Mouse (Mus musculus) 3T3-L1 (cell line): ENCODE data around the gene Gzmn.
"Not testable (repeated sequence)": the region's sequence is repeated elsewhere in the genome, so short reads cannot be mapped to it uniquely, and the experiment has no call there.

Experiments used
- DNase-seq: peaks from one replicate; pipeline ENCODE4 v3.0.0-alpha.2; 2015; ENCODE audit warnings: low read depth, low spot score

Gzmn gene

GRCm38 (mm10) chr14:56174499-56174898 lies at the start of gene Gzmn:
Gzmn (minus strand) TSS chr14:56174599.
- no peak for DNase-seq

- no peak for DNase-seq
Observed at GRCm38 (mm10) chr14:56211317-56211716, 36.9 kb upstream of the Gzmn start, which contains the start of gene Gzmf. Gzmf (minus strand) TSS chr14:56211417.

DNA sequence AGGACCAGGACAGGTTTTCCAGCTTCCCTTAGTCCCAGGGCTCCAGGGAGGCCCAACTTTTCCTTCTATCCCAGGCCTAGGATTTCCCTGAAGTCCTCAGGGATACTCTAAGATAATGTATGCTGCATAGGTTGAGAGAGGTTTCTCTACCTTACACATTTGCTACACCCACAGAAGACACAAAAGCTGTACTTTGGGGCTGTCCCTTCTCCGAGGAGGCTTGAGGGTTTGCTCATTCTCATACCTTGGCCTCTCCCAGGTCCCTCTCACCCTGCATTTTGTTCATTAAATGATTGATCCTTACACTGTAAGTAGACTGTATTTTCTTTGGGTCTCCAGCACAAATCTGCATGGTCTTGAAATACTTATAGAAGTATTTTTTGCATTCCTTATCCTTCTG lies 31.2 kb upstream of the Gzmn start:
- no peak for DNase-seq

DNA sequence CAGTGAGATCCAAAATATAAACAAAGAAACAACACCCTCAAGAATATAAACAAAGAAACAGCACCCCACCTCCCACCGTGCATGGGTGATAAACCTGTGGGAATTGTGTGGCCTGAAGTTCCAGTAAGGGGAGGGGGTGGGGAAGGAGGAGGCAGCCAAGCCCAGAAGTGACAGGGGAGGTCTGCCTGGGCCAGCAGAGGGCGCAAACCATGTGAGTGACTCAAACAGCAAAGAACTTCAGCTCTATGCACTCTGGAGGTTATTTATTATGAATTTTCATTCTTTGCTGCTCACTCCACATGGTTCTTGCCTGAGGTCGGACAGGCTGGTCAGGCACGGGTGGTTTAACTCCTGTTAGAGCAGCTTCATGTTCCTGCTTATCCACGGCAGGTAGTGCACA lies 30.6 kb upstream of the Gzmn start:
- DNase-seq = peak; percentile 40

DNA sequence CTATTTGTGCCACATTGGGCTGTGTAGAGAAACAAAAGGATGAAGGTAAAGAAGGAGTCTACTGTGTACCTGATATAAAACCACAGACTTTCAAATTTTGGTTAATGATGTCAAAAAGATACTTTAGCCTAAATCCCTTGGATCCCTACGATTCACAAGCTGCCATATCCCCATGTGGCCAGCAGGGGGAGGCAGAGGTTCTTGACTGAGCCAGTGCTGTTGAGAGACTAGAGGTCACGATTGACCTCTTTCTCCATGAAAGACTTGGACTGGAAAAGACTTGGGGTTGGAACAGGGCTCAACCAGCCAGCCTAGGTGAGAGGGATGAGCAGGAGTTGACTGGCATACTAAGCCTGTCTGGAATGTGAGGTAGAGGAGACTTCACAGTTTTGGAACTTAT lies 29.6 kb upstream of the Gzmn start:
- DNase-seq = peak; percentile 63

GRCm38 (mm10) chr14:56186946-56187345 lies 12.5 kb upstream of the Gzmn start:
- DNase-seq = no peak

DNA sequence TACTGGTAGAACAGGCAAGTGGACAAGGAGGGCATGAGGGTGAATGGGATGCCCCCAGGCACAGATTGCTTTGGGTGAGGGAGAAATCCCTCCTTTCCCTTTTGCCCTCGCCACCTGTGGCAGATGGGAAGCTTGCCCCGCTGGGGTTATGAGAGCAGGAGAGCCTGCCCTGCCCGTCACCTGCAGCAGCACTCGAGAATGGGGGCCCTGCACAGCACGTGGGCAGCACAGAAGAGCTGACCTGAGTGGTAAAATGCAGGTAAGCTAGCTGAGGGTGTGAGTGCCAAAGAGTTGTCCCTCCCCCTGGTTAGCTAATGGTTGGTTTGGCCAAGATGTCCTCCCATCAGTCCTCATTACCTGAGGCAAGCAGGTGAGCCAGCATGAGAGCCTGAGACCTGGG lies 12.1 kb upstream of the Gzmn start:
- DNase-seq = no peak

- peak; percentile 26 for DNase-seq
Observed at GRCm38 (mm10) chr14:56177651-56178050, 3.3 kb upstream of the Gzmn start.

DNA sequence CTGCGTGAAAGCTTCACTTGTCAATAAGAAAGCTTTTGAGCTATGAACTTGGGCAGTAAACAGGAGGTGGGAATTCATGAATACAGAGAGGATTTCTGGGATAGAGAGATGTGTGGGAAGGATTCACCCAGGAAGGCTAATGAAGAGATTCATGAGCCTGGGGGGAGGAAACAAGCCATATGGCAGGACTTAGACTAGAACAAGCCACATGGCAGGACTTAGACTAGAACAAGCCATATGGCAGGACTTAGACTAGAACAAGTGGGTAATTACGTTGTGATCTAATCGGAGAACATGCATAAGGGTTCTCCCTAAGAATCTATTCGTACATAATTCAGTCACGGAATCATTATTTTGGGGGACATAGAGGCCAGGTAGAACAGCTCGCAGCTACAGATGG lies 1.0 kb downstream of the Gzmn start:
- no peak for DNase-seq

DNA sequence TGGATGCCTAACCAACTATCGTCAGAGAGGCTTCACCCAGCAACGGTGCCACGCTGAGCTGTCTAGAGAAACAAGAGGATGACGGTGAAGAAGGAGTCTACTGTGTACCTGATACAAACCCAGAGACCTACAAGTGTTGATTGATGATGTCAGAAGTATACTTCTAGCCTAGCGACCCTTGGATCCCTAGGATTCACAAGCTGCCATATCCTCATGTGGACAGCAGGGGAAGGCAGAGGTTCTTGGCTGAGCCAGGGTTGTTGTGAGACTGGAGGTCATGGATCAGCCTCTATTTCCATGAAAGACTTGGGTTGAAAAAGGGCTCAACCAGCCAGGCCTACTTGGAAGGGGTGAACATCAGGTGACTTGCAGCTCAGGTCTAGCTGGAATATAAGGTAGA lies 1.7 kb downstream of the Gzmn start:
- no peak for DNase-seq

DNA sequence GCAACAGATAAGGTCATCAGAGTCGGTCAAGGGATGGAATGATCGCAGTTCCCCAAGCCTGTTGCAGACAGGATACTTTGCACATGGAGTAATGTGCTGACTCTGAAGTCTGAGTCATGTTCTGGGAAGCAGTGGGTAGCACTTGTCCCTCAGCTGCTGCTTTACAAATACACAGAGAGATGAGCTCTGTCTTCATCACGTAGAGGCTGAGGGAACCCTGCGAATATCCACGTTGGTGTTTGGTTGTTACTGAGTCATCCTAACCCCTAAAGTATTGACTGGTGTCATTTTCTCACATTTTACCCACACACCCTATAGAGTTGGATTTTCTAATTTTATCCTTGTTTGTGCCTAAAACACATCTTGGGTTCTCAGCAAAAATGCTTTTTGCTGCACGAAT lies 6.4 kb downstream of the Gzmn start:
- no peak for DNase-seq

DNA sequence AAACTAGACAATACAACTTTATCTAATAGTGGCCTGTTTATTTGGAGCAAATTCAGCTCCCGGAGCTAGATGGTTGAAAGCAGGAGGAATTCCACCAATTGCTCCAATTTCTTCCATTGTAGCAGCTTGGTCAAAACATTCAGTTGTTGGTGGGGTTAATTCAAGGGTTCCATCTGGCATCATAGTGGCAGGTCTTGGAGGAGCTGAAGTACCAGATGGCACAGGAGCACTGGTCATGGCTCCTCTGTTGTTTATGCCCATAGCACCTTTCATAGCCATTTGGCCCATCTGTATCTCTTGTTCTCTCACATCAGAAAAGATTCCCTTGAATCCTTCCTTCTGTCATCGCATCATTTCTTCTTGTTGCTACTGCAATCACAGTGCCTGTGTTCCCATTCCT lies 12.3 kb downstream of the Gzmn start:
- DNase-seq = no peak

GRCm38 (mm10) chr14:56159479-56159878 lies 14.9 kb downstream of the Gzmn start, which contains the start of gene Gzmg:
Gzmg (minus strand) TSS chr14:56159579.
- DNase-seq = not testable (repeated sequence)

DNA sequence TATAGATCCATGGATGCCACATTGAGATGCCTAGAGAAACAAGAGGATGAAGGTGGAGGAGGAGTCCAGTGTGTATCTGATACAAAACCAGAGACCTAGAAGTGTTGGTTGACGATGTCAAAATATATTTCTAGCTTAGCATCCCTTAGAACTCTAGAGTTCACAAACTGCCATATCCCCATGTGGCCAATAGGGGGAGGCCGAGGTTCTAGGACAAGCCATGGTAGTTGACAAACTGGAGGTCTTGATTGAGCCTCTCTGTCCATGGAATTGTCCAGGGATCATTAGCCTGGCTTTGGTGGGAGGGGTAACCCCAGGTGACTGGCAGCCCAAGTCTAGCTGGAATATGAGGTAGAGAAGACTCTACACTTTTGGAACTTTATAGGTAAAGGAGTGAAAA lies 19.1 kb downstream of the Gzmn start:
- peak; percentile 2 for DNase-seq

- DNase-seq = not testable (repeated sequence)
Observed at GRCm38 (mm10) chr14:56133675-56134074, 40.7 kb downstream of the Gzmn start.

DNA sequence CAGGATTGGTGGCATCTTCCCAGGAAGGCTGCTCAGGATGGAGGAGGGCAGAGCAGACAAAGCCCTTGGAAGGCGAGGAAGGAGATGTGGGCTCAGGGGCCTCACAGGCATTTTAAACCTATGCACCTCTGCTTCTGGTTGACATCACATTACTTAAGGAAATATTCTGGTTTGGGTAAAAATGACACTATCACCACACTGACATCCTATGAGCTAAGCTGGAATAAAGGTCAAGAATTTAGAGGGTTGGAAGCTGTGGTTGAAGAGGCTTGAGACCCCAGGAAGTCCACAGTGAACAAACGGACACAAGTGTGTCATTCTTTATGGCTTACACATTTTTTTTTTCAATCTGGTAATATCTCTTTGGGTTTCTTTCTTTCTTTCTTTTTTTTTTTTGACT lies 41.9 kb downstream of the Gzmn start, which contains the start of gene Gzmd:
Gzmd (minus strand) TSS at position 101 of the 400 bp plus-strand sequence.
- DNase-seq = not testable (repeated sequence)

GRCm38 (mm10) chr14:56128341-56128740 lies 46.1 kb downstream of the Gzmn start:
- DNase-seq = no peak

DNA sequence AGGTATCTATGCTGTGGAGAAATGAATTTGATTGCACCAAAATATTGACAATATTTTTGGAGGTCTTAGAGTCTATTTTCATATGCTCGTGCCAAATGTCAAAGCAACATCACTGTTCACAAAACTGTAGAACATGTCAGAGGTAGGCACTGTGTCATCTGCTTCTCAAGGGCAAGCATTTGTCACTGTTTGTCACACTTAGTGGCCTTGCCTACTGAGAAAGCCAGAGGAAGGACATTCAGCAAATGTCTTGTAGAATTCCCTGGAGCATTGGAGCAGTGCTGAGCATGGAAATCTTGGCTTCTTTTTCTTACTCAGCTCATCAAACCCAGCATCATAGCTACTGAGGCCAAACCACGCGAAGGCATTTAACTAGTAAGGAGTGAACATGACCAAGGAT lies 50.9 kb downstream of the Gzmn start:
- no peak for DNase-seq

DNA sequence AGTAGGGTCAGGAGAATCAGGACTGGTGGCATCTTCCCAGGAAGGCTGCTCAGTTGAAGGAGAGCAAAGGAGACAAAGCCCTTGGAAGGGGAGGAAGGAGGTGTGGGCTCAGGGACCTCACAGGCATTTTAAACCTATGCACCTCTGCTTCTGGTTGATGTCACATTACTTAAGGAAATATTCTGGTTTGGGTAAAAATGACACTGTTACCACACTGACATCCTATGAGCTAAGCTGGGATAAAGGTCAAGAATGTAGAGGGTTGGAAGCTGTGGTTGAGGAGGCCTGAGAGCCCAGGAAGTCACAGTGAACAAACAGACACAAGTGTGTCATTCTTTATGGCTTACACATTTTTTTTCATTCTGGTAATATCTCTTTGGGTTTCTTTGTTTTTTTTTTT lies 53.9 kb downstream of the Gzmn start, which contains the start of gene Gzme:
Gzme (minus strand) TSS at position 101 of the 400 bp plus-strand sequence.
- peak; percentile 11 for DNase-seq
